Mouse (Mus musculus) cortical plate, adult 2 months (tissue): ENCODE measurements around the gene Izumo1. TPM values are rescaled to one million over a fixed set of nuclear protein-coding genes. Genes with fewer than 3 reads are reported as not detected.

Source experiments
- H3K27ac ChIP-seq: fragments of 200-500 bp; 2 replicates; pipeline ENCODE4 v1.5.1; 2012; ENCODE audit warnings: low read length, control low read depth, inconsistent platforms; ENCODE audit not compliant: insufficient read depth
- H3K4me1 ChIP-seq: fragments of 200-500 bp; 2 replicates; pipeline ENCODE4 v1.6.1; 2011; ENCODE audit warnings: low read length; ENCODE audit not compliant: control insufficient read depth, insufficient read depth
- H3K4me3 ChIP-seq: fragments of 200-500 bp; 2 replicates; pipeline ENCODE4 v1.5.1; 2011; ENCODE audit warnings: mild to moderate bottlenecking, low read length, control low read depth; ENCODE audit not compliant: insufficient read depth
- CTCF ChIP-seq: fragments of 200-500 bp; IDR thresholded peaks from 2 replicates; pipeline ENCODE4 v1.5.1; 2011; ENCODE audit warnings: mild to moderate bottlenecking, control low read depth, low read length; ENCODE audit not compliant: insufficient read depth; ENCODE audit errors: extremely low read depth
- POLR2A ChIP-seq: fragments of 200-500 bp; IDR thresholded peaks from 2 replicates; pipeline ENCODE4 v1.6.1; 2011; ENCODE audit warnings: mild to moderate bottlenecking, low read length, control low read depth; ENCODE audit not compliant: insufficient read depth; ENCODE audit errors: extremely low read depth
- polyA plus RNA-seq: library from polyadenylated mRNA; depleted of rRNA; stranded (reverse); fragments of >200 nt; gene quantifications from 2 replicates; pipeline ENCODE4 v1.2.3, GENCODE M21; 2012; rRNA removed

Gene Izumo1
- 0.09 and 0.13 TPM in 2 replicates for polyA plus RNA-seq

GRCm38 (mm10) chr7:45621443-45621842 lies at the start of gene Izumo1:
TSS of gene Izumo1 (plus strand) at chr7:45621811.
- Histone ChIP-seq H3K4me1 (no peaks in the 10 kb centered on the region), H3K27ac (no peak within 1 kb of the TSS), H3K4me3 (no peak within 1 kb of the TSS)
- TF ChIP-seq POLR2A (no peak), CTCF (no peak)

DNA sequence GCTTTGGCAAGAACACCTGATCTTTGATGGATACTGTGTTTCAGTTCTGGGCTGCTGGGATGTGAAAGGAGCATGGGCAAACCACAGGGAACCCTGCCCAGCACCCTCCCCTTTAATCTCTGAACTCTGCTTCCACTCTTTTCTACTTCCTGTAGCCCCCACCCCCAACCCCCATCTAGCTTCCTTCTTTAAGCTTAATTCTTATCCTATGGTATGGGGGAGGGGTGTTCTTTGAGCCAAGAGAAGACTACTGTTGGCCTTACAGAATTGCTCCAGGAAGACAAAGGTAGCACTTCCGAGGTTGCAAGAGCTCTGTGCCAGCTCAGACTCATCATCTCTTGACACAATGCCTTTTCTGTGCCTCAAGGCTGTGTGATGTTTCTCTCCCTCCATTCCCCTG lies 49.6 kb upstream of the Izumo1 start:
- Histone ChIP-seq H3K4me1 (peaks cover 1% of the 10 kb centered on the region), H3K27ac (no peak overlapping the region), H3K4me3 (no peak overlapping the region)
- no peak for TF ChIP-seq CTCF
- TF ChIP-seq POLR2A, result no peak

GRCm38 (mm10) chr7:45573954-45574353 lies 47.7 kb upstream of the Izumo1 start:
- H3K4me3 ChIP-seq, result no peak overlapping the region
- H3K27ac ChIP-seq, result no peak overlapping the region
- peaks cover 1% of the 10 kb centered on the region for H3K4me1 ChIP-seq
- TF ChIP-seq CTCF (no peak), POLR2A (no peak)

DNA sequence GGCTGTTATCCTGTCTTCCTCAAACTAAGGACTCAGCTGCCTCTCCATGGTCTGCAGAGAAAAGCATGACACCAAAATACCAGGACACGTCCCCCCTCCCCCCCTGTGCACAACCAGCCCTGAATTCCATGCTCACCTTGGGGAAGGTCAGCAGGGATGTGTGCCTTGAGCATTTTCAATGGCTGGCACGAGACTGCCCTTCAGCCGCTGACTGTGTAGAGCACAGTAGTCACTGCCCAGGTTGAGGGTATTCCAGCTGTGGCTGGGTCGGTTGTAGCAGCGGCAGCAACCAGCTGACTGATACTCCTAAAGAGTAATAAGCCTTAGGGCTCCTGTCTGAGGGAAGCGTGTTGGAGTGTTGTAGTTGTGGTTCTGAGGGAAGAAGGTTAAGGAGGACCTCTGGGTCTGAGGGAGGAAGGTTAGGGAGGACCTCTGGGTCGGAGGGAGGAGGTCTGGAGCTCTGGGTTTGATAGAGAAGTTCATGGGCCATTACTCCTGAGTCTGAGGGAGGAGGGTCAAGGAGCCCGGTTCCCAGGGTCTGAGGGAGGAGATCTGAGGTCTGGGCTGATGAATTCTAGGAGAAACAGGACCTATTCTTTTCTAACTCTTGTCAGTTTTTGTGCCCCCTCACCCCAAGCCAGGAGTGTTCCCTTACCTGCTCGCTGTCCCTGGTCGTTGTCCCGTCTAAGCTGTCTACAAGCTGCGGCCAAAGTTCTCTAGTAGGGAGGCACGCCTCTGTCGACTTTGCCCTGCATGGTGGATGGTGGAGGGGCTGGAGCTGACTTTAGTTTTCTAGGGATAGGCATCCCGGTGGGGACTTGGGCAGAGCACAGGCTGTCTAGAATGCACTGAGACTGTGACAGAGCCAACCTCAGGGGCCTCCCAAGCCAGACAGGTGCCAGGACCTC lies 46.9 kb upstream of the Izumo1 start:
- no peak overlapping the region for H3K27ac ChIP-seq
- TF ChIP-seq POLR2A, result no peak
- no peak for TF ChIP-seq CTCF
- H3K4me1 ChIP-seq, result peaks cover 1% of the 10 kb centered on the region
- no peak overlapping the region for H3K4me3 ChIP-seq

DNA sequence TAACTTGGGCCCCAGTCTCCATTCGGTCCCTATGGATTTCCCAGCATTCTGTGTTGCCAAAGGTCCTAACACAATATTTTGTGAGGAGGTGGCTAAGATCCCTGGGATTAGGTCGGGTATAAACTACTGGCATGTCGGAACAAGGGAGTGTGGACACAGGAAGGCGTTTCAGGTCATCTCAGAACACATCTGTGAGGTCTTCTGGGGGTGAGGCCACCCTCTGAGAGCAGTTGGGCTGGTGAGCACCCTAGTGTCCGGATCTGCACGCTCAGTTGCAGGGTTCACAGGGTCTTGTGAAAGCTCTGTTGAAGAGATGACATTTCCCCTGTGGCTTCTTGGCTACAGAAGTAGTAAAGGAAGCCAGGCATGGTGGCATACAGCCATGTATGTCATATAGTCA lies 35.7 kb upstream of the Izumo1 start:
- H3K4me1 ChIP-seq, result no peaks in the 10 kb centered on the region
- TF ChIP-seq POLR2A, result no peak
- TF ChIP-seq CTCF, result no peak
- H3K4me3 ChIP-seq, result no peak overlapping the region
- no peak overlapping the region for H3K27ac ChIP-seq

DNA sequence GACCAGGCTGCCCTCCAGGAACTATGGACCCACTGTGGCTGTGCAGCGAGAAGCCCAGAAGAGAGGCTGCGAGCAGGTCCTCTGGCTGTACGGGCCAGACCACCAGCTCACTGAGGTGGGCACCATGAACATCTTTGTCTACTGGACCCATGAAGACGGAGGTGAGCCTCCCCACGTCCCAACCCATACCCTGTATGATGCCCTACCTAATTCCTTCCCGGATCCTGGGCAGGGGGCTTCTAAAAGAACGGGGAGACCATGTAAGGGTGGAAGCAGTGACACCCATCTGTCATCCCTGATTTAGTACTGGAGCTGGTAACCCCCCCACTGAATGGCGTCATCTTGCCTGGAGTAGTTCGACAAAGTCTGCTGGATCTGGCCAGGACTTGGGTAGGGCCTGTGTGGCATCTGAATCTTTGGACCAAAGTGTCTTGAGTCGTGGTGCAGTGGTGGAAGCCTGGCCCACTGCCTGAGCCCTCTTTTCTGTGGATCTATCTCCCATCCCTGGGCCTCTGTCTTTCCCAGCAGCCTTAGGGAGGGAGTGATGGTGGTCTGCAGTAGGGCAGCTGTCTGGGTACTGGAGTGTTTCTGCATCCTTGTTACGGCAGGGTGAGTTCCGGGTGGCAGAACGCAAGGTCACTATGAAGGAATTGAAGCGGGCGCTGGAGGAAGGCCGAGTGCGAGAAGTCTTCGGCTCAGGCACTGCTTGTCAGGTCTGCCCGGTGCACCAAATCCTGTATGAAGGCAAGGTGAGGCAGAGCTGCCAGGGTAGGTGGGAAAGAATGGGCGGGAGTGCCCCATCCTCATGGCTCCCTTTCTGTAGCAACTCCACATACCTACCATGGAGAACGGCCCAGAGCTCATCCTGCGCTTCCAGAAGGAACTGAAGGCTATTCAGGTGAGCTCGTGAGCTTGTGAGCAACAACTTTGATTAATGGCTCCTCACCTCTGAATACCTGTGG lies 33.7 kb upstream of the Izumo1 start:
- no peak overlapping the region for H3K4me3 ChIP-seq
- no peak overlapping the region for H3K27ac ChIP-seq
- no peaks in the 10 kb centered on the region for H3K4me1 ChIP-seq
- no peak for TF ChIP-seq CTCF
- TF ChIP-seq POLR2A, result no peak

DNA sequence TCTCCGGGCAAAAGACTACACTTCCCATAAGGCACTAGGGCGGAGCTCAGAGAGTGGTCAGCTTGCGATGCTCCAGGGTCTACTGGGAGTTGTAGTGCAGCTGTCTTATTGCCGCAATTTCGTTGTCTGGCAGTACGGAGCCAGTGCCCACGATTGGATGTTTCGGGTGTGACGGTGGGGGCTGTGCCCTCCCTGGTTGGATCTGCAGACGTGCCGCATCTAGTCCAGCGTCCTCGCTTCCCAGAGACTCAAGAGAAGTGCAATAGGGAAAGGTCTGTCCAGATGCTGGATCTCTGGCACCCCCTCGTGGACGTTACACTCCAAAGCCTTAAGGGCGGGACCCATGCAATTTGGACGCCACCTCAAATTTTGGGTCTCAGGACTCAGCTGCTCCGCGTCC lies 32.4 kb upstream of the Izumo1 start:
- Histone ChIP-seq H3K4me3 (peak overlapping the region; percentile 28; the same call in 1 of the 2 replicates), H3K4me1 (no peaks in the 10 kb centered on the region), H3K27ac (no peak overlapping the region)
- TF ChIP-seq CTCF, result peak; percentile 87
- peak; percentile 76; the same call in 1 of the 2 replicates for TF ChIP-seq POLR2A

- no peak overlapping the region for H3K27ac ChIP-seq
- H3K4me1 ChIP-seq, result no peaks in the 10 kb centered on the region
- TF ChIP-seq CTCF, result no peak
- no peak for TF ChIP-seq POLR2A
- no peak overlapping the region for H3K4me3 ChIP-seq
Observed at GRCm38 (mm10) chr7:45589898-45590297, 31.7 kb upstream of the Izumo1 start.

- no peak overlapping the region for H3K4me3 ChIP-seq
- H3K27ac ChIP-seq, result no peak overlapping the region
- H3K4me1 ChIP-seq, result no peaks in the 10 kb centered on the region
- TF ChIP-seq CTCF, result no peak
- no peak for TF ChIP-seq POLR2A
Observed at GRCm38 (mm10) chr7:45590874-45591273, 30.7 kb upstream of the Izumo1 start.

GRCm38 (mm10) chr7:45591880-45592279 lies 29.7 kb upstream of the Izumo1 start:
- TF ChIP-seq CTCF (no peak), POLR2A (no peak)

More at GRCm38 (mm10) chr7:45591880-45592279, 29.7 kb upstream of the Izumo1 start:
- no peak overlapping the region for H3K27ac ChIP-seq
- H3K4me3 ChIP-seq, result no peak overlapping the region
- no peaks in the 10 kb centered on the region for H3K4me1 ChIP-seq
